Comparison of ENCODE assay signal across 16 mouse cellular contexts in the genomic region with DNA sequence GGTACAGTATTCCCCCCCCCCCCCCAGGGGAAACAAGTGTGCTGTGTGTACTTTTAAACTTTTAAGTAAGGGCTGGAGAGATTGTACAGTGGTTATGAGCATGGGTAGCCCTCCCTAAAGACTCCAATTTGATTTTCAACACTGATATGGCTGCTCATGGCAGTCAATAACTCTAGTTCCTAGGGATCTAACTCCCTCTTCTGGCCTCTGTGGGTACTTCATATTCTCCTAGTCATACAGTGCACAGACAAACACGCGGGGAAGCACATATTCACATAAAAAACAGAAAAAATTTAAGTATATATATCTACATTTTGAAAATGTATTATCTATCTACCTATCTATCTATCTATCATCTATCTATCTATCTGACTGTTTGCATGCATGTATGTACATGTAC.
DNase-seq lines count a peak whose midpoint lies in the region; ATAC-seq and TF ChIP-seq lines count a peak whose summit lies in the region.
"Had no signal": no experiment of that assay in that cellular context is flagged by ENCODE, and none has a peak within 500 bp of the region (broad histone marks: within the 10 kb centered on the region; RNA-seq: fewer than 3 reads in every experiment).

No protein-coding gene starts in this region.

- no peak for DNase-seq in kidney, postnatal 0 days (ENCODE audit: low spot score)
- no peak for DNase-seq in kidney, postnatal 14 days
- DNase-seq in 416B (ENCODE audit: low read depth), result peak; percentile 21
- DNase-seq in ES-CJ7 (ENCODE audit: low read depth, low spot score), result peak; percentile 17
- DNase-seq in c-Kit-positive CD71-negative TER-119-negative erythroid progenitor cells, embryonic 14.5 days (ENCODE audit: low read depth), result peak; percentile 2
- DNase-seq in heart, adult 18-20 months, result no peak
- DNase-seq in left cerebral cortex, postnatal 10 days (ENCODE audit: extremely low spot score in 1 of 2, low spot score in 2 of 2), result no peak
- DNase-seq: adrenal gland, postnatal 25 days; cerebellum, postnatal 10 days; gastrocnemius, postnatal 14 days; heart, postnatal 10 days; layer of hippocampus, adult 9-11 months; thymus, postnatal 4 days had no signal

- ATAC-seq in kidney, postnatal 0 days (replicated peaks; ENCODE audit: low FRiP score, low read depth), result no peak
- ATAC-seq: intestine, embryonic 15.5 days had no signal

- no peaks in the 10 kb centered on the region for H3K9me3 ChIP-seq in kidney, postnatal 0 days (replicated peaks; ENCODE audit: low read length)
- H3K9me3 ChIP-seq: forebrain, embryonic 12.5 days; hindbrain, embryonic 13.5 days; intestine, embryonic 15.5 days had no signal

- intact Hi-C loops in left cerebral cortex, postnatal 10 days (cut with DNase I), result no loop called here

- H3K36me3 ChIP-seq in kidney, postnatal 0 days (ENCODE audit: insufficient read depth, low read length), result no peaks in the 10 kb centered on the region
- H3K36me3 ChIP-seq: forebrain, embryonic 12.5 days; hindbrain, embryonic 13.5 days; intestine, embryonic 15.5 days had no signal

- 0 out of 2 replicates have a peak, but pooled peaks cover 7% of the 10 kb centered on the region for H3K4me1 ChIP-seq in kidney, postnatal 0 days (replicated peaks; ENCODE audit: insufficient read depth, low read length)
- H3K4me1 ChIP-seq: forebrain, embryonic 12.5 days; hindbrain, embryonic 13.5 days; intestine, embryonic 15.5 days had no signal

- no peaks in the 10 kb centered on the region for H3K27me3 ChIP-seq in kidney, postnatal 0 days (ENCODE audit: insufficient read depth, low read length)
- H3K27me3 ChIP-seq: forebrain, embryonic 12.5 days; hindbrain, embryonic 13.5 days; intestine, embryonic 15.5 days had no signal

- no peak overlapping the region for H3K4me3 ChIP-seq in kidney, postnatal 0 days (replicated peaks; ENCODE audit: low read depth, low read length)
- H3K4me3 ChIP-seq: forebrain, embryonic 12.5 days; hindbrain, embryonic 13.5 days; intestine, embryonic 15.5 days had no signal

- H3K9ac ChIP-seq in kidney, postnatal 0 days (ENCODE audit: low read depth, low read length), result no peak overlapping the region
- H3K9ac ChIP-seq: forebrain, embryonic 12.5 days; hindbrain, embryonic 13.5 days; intestine, embryonic 15.5 days had no signal

- H3K4me2 ChIP-seq in kidney, postnatal 0 days (ENCODE audit: low read length), result no peak overlapping the region
- H3K4me2 ChIP-seq: forebrain, embryonic 12.5 days; hindbrain, embryonic 13.5 days; intestine, embryonic 15.5 days had no signal

- 83% methylated on average over 2 of the region's 2 CpGs for WGBS in kidney, postnatal 0 days

- H3K27ac ChIP-seq in kidney, postnatal 0 days, result no peak overlapping the region
- H3K27ac ChIP-seq: forebrain, embryonic 12.5 days; hindbrain, embryonic 13.5 days; intestine, embryonic 15.5 days had no signal

- TF ChIP-seq CTCF in kidney, postnatal 0 days (IDR thresholded peaks at IDR 0.05; ENCODE audit: low read depth), result peak; percentile 50; the same call in 1 of the 2 replicates

Comparison
In these comparisons a context has a peak if more than half of its experiments do, and no peak if none do; other contexts are left out.
1. DNase-seq: peak in 416B (single experiment), ES-CJ7 (single experiment) and c-Kit-positive CD71-negative TER-119-negative erythroid progenitor cells, embryonic 14.5 days (single experiment); none in kidney, postnatal 0 days (single experiment), kidney, postnatal 14 days (single experiment), heart, adult 18-20 months (0 of 2) and left cerebral cortex, postnatal 10 days (0 of 2).